Mouse (Mus musculus): Measurements from ENCODE around the gene Cgref1. TPM values are rescaled to one million over a fixed set of nuclear protein-coding genes. Genes with fewer than 3 reads are reported as not detected.
A peak's percentile ranks its signal among the peaks of the same experiment; 100 is the strongest.

Cgref1 gene
- total RNA-seq, 4 experiments from 2014 or later = 1.0 to 3.0 (median 1.8) TPM

GRCm38 (mm10) chr5:30916841-30917240, 28.6 kb downstream of the Cgref1 start:
- DNase-seq = no peak

- DNase-seq = peak; percentile 92
Measured at GRCm38 (mm10) chr5:30915974-30916433, 29.4 kb downstream of the Cgref1 start.

DNA sequence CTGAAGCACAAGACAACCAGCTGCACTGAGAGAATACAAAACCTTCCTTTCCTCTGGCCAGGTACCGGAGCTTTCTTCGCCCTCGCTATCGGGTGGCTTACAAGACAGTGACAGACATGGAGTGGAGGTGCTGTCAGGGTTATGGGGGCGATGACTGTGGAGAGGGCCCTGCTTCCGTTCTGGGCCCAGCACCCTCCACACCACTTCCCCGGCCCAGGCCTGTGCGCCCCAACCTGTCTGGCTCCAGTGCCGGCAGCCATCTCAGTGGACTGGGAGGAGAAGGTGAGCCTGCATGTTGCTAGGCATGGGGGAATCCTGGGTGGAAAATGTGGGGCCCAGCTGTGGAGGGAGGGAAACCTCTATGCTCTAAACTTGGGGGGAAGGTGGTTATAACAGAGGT, 29.9 kb downstream of the Cgref1 start:
- DNase-seq = peak; percentile 42

DNA sequence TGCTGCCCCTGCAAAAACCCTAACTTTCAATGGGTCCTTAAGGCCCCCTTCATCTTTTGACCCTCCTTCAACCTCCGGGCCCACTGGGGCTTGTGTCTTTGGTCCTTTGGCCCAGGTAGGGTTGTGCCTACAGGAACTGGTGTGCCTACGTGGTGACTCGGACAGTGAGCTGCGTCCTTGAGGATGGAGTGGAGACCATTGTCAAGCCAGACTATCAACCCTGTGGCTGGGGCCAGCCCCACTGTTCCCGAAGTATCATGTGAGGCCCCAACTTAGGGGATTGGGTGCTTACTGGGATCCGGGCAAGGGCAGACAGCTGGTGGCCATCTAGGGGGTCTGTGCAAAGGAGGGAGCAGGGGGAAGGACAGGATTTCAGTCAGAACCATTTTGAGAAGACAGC, 30.5 kb downstream of the Cgref1 start:
- DNase-seq = no peak

GRCm38 (mm10) chr5:30914101-30914635, 31.2 kb downstream of the Cgref1 start:
- DNase-seq = no peak

GRCm38 (mm10) chr5:30913060-30913841, 32.1 kb downstream of the Cgref1 start, which contains the start of gene Emilin1:
Gene Emilin1 (plus strand): TSS chr5:30913402.
- DNase-seq = no peak

- DNase-seq = no peak
Measured at GRCm38 (mm10) chr5:30912156-30912555, 33.2 kb downstream of the Cgref1 start.

DNA sequence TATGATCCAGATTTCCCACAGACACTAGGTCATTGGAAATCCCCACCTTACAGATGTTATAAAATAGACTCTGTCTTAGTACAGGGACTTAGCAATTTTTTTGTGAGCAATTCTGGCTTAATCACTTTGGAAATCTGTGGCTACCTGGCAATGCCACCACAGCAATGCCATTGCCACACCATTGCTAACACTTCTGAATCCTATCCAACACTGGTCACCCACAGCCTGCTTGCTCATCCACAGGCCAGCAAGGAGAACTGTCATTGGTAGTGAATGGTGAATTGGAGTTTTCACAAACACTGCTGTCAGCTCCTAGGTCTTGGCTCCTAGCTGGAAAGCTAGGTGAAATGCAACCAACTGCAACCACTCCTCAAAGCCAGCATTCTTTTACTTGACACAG, 34.9 kb downstream of the Cgref1 start:
- DNase-seq = no peak

GRCm38 (mm10) chr5:30909863-30910262, 35.5 kb downstream of the Cgref1 start:
- no peak for DNase-seq

GRCm38 (mm10) chr5:30909300-30909659, 36.1 kb downstream of the Cgref1 start:
- DNase-seq = no peak

GRCm38 (mm10) chr5:30908426-30909299, 36.7 kb downstream of the Cgref1 start:
- no peak for DNase-seq

- peak; percentile 95 for DNase-seq
Measured at GRCm38 (mm10) chr5:30907413-30908059, 37.9 kb downstream of the Cgref1 start, which contains the start of gene Ost4. Gene Ost4 (minus strand): TSS chr5:30907788.

GRCm38 (mm10) chr5:30901860-30902259, 43.5 kb downstream of the Cgref1 start:
- no peak for DNase-seq

- no peak for DNase-seq
Measured at GRCm38 (mm10) chr5:30890375-30890774, 55.0 kb downstream of the Cgref1 start.

DNA sequence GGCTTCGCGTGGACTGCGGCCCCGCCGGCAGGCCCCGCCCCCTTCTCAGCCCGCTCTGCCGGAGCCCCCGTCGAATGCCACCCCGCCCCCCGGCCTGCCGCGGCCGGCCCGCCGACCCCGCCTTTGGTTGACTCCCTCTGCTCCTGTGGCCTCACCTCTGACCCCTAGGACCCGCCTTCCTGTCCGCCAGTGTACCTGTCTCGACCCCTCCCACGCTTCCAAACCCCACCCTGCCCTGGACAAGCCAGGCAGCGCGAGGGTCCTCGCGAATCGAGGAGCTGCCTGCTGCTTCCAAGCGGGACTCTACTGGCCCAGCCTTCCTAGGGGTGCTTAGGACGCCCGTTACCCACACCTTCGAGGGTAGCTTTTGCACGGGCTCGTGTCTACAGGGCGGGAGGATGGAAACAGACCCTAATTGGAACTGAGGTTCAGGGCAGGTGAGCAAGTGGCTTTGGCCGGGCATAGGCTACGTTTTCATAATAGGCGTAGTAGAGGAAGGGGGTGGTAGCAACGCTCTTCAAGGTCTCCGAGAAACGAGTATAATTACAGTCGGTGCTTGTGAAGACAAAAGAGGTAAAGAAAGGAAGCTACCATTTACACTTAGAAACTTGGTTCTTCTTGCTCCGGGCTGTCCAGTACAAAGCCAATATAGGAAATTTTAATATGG, 56.2 kb downstream of the Cgref1 start:
- DNase-seq = no peak

- peak; percentile 90 for DNase-seq
Measured at GRCm38 (mm10) chr5:30888337-30889087, 56.9 kb downstream of the Cgref1 start, which contains the start of gene Agbl5. Gene Agbl5 (plus strand): TSS chr5:30888694.

GRCm38 (mm10) chr5:30887858-30888336, 57.5 kb downstream of the Cgref1 start:
- DNase-seq = peak; percentile 91

- peak; percentile 71 for DNase-seq
Measured at GRCm38 (mm10) chr5:30887331-30887761, 58.0 kb downstream of the Cgref1 start.

- no peak for DNase-seq
Measured at GRCm38 (mm10) chr5:30886731-30887130, 58.7 kb downstream of the Cgref1 start.

- DNase-seq = no peak
Measured at GRCm38 (mm10) chr5:30886209-30886608, 59.2 kb downstream of the Cgref1 start.

Measured in adrenal gland, adult 8-10 months (tissue).